Mouse (Mus musculus) ES-E14 (cell line): ENCODE results near the gene Usp35. TPM values are rescaled to one million over a fixed set of nuclear protein-coding genes. Genes with fewer than 3 reads are reported as not detected.

Experiments used
- DNase-seq: peaks from one replicate; pipeline ENCODE4 v3.0.0-alpha.2; 2013; ENCODE audit warnings: low read depth, low spot score
- H3K27ac ChIP-seq: 2 replicates; pipeline ENCODE4 v1.5.1; 2012; ENCODE audit warnings: low read depth, mild to moderate bottlenecking, low read length, moderate library complexity, mixed read lengths; ENCODE audit not compliant: poor library complexity, insufficient read depth, severe bottlenecking
- H3K36me3 ChIP-seq: 2 replicates; pipeline ENCODE4 v1.6.1; 2012; ENCODE audit warnings: mild to moderate bottlenecking, low read length, moderate library complexity, mixed read lengths; ENCODE audit not compliant: control insufficient read depth, poor library complexity, insufficient read depth, severe bottlenecking
- H3K4me1 ChIP-seq, 2 experiments: fragments of 150-350 bp in 1 of 2; sonication (generic) in 1 of 2; 2 replicates each; pipeline ENCODE4 v1.6.1; 2012; ENCODE audit warnings: low read length in 2 of 2, mild to moderate bottlenecking in 1 of 2, mixed read lengths in 1 of 2; ENCODE audit not compliant: control insufficient read depth in 2 of 2, insufficient read depth in 2 of 2, poor library complexity in 1 of 2
- H3K4me3 ChIP-seq, 2 experiments: fragments of 150-350 bp in 1 of 2; sonication (generic) in 1 of 2; 2 replicates each; pipeline ENCODE4 v1.5.1; 2012; ENCODE audit warnings: low read length in 2 of 2, low read depth in 1 of 2, mild to moderate bottlenecking in 1 of 2, mixed read lengths in 1 of 2; ENCODE audit not compliant: insufficient read depth in 1 of 2, poor library complexity in 1 of 2, severe bottlenecking in 1 of 2
- H3K9ac ChIP-seq: 2 replicates; pipeline ENCODE4 v1.6.1; 2012; ENCODE audit warnings: low read depth, mild to moderate bottlenecking, low read length, mixed read lengths; ENCODE audit not compliant: poor library complexity, insufficient read depth, severe bottlenecking
- H3K9me3 ChIP-seq: fragments of 150-350 bp; sonication (generic); 2 replicates; pipeline ENCODE4 v1.6.1; 2012; ENCODE audit warnings: low read depth, mild to moderate bottlenecking, low read length; ENCODE audit not compliant: control insufficient read depth, insufficient read depth
- CHD2 ChIP-seq: IDR thresholded peaks from 2 replicates; pipeline ENCODE4 v1.6.1; 2014; ENCODE audit warnings: mild to moderate bottlenecking, low read depth, low read length, inconsistent platforms
- HCFC1 ChIP-seq: IDR thresholded peaks from 2 replicates; pipeline ENCODE4 v1.6.1; 2012; ENCODE audit warnings: low read length, inconsistent platforms, borderline replicate concordance; ENCODE audit not compliant: insufficient read depth
- MAFK ChIP-seq: IDR thresholded peaks from 2 replicates; pipeline ENCODE4 v1.6.1; 2014; ENCODE audit warnings: mild to moderate bottlenecking, low read depth, low read length, inconsistent platforms; ENCODE audit not compliant: insufficient read depth
- ZC3H11A ChIP-seq: IDR thresholded peaks from 2 replicates; pipeline ENCODE4 v1.6.1; 2012; ENCODE audit warnings: low read depth, mild to moderate bottlenecking, inconsistent platforms, low read length, borderline replicate concordance
- ZNF384 ChIP-seq: IDR thresholded peaks from 2 replicates; pipeline ENCODE4 v1.6.1; 2012; ENCODE audit warnings: low read depth, low read length, inconsistent platforms
- in situ Hi-C, 2 experiments: fragments of 600-800 bp; cut with MboI; formaldehyde crosslinking; loops; one replicate each; pipeline ENCODE4 v1.15.1; 2025; ENCODE audit warnings: low sequenced_read_pairs in 2 of 2, inconsistent platforms in 1 of 2; ENCODE audit not compliant: unreplicated experiment in 2 of 2
- total RNA-seq: library from RNA; depleted of rRNA; stranded (reverse); fragments of 300-350 nt; gene quantifications from 2 replicates; pipeline ENCODE4 v1.2.3, GENCODE M21; 2012

Gene Usp35
- total RNA-seq, 1 experiment, result 5.8 TPM

- DNase-seq, result no peak
- no peak overlapping the region for H3K27ac ChIP-seq
- peaks cover 0 to 4% of the 10 kb centered on the region in 2 experiments; a peak in 1 of 4 replicates for H3K4me1 ChIP-seq
- TF ChIP-seq MAFK (no peak), ZNF384 (no peak), ZC3H11A (no peak), HCFC1 (no peak), CHD2 (no peak)
- H3K36me3 ChIP-seq, result no peaks in the 10 kb centered on the region; the same call in 1 of the 2 replicates
- in situ Hi-C loops, result no loop called here
- no peak overlapping the region for H3K4me3 ChIP-seq
- H3K9ac ChIP-seq, result no peak overlapping the region
- H3K9me3 ChIP-seq, result no peaks in the 10 kb centered on the region
Measured at GRCm38 (mm10) chr7:97324342-97324741, 7.5 kb downstream of the Usp35 start.

GRCm38 (mm10) chr7:97317706-97318105 lies 14.1 kb downstream of the Usp35 start:
- Histone ChIP-seq H3K9ac (no peak overlapping the region), H3K4me3 (no peak overlapping the region), H3K4me1 (no peaks in the 10 kb centered on the region), H3K9me3 (no peaks in the 10 kb centered on the region), H3K36me3 (peaks cover 2% of the 10 kb centered on the region; the same call in 1 of the 2 replicates), H3K27ac (no peak overlapping the region)
- no peak for DNase-seq
- TF ChIP-seq CHD2 (no peak), MAFK (no peak), ZC3H11A (no peak), HCFC1 (no peak), ZNF384 (no peak)
- in situ Hi-C loops, result no loop called here

GRCm38 (mm10) chr7:97315656-97316055 lies 16.2 kb downstream of the Usp35 start:
- no peak overlapping the region for H3K27ac ChIP-seq
- no peak overlapping the region for H3K4me3 ChIP-seq
- no peak overlapping the region for H3K9ac ChIP-seq
- in situ Hi-C loops, result no loop called here
- no peaks in the 10 kb centered on the region for H3K4me1 ChIP-seq
- H3K9me3 ChIP-seq, result no peaks in the 10 kb centered on the region
- peaks cover 10% of the 10 kb centered on the region; the same call in 1 of the 2 replicates for H3K36me3 ChIP-seq
- DNase-seq, result no peak
- TF ChIP-seq CHD2, result no peak
- no peak for TF ChIP-seq MAFK
- no peak for TF ChIP-seq ZNF384
- TF ChIP-seq ZC3H11A, result no peak
- TF ChIP-seq HCFC1, result no peak

GRCm38 (mm10) chr7:97314646-97315045 lies 17.2 kb downstream of the Usp35 start:
- peaks cover 10% of the 10 kb centered on the region; the same call in 1 of the 2 replicates for H3K36me3 ChIP-seq

More at GRCm38 (mm10) chr7:97314646-97315045, 17.2 kb downstream of the Usp35 start:
- no peak for TF ChIP-seq ZC3H11A
- no peak for TF ChIP-seq MAFK
- TF ChIP-seq ZNF384, result no peak
- no peak for TF ChIP-seq CHD2
- no peak for TF ChIP-seq HCFC1
- in situ Hi-C loops, result no loop called here
- H3K4me3 ChIP-seq, result no peak overlapping the region
- no peak overlapping the region for H3K9ac ChIP-seq
- H3K9me3 ChIP-seq, result no peaks in the 10 kb centered on the region
- DNase-seq, result no peak
- no peak overlapping the region for H3K27ac ChIP-seq
- H3K4me1 ChIP-seq, result no peaks in the 10 kb centered on the region
